Mouse (Mus musculus) gastrocnemius, postnatal 25 days (tissue): ENCODE data around the gene Sox2. TPM values are rescaled to one million over a fixed set of nuclear protein-coding genes. Genes with fewer than 3 reads are reported as not detected.

Source experiments
- DNase-seq: peaks from one replicate; pipeline ENCODE4 v3.0.0; 2022
- total RNA-seq, 2 experiments: library from RNA; stranded (reverse); gene quantifications; 1 replicate in 1 of 2; 2 replicates in 1 of 2; pipeline ENCODE4 v1.2.3; 2021

Sox2 gene
- total RNA-seq, 2 experiments from 2014 or later: not detected

GRCm38 (mm10) chr3:34643536-34644115 lies 6.6 kb upstream of the Sox2 start:
- DNase-seq: no peak

GRCm38 (mm10) chr3:34646169-34646568 lies 4.0 kb upstream of the Sox2 start:
- DNase-seq: no peak

GRCm38 (mm10) chr3:34647688-34648087 lies 2.5 kb upstream of the Sox2 start:
- no peak for DNase-seq

- no peak for DNase-seq
Observed at GRCm38 (mm10) chr3:34648105-34648832, 1.9 kb upstream of the Sox2 start.

- no peak for DNase-seq
Observed at GRCm38 (mm10) chr3:34648833-34649719, 1.1 kb upstream of the Sox2 start.

GRCm38 (mm10) chr3:34650621-34651361 lies 586 bp downstream of the Sox2 start:
- DNase-seq: no peak

GRCm38 (mm10) chr3:34651486-34652170 lies 1.4 kb downstream of the Sox2 start:
- no peak for DNase-seq

- DNase-seq: no peak
Observed at GRCm38 (mm10) chr3:34652616-34653015, 2.4 kb downstream of the Sox2 start.

GRCm38 (mm10) chr3:34653235-34653976 lies 3.2 kb downstream of the Sox2 start:
- DNase-seq: no peak

GRCm38 (mm10) chr3:34653977-34654500 lies 3.8 kb downstream of the Sox2 start:
- DNase-seq: no peak

- DNase-seq: no peak
Observed at GRCm38 (mm10) chr3:34654781-34655180, 4.6 kb downstream of the Sox2 start.

- no peak for DNase-seq
Observed at GRCm38 (mm10) chr3:34655311-34656075, 5.3 kb downstream of the Sox2 start.

GRCm38 (mm10) chr3:34656153-34656552 lies 5.9 kb downstream of the Sox2 start:
- DNase-seq: no peak

GRCm38 (mm10) chr3:34656813-34657700 lies 6.9 kb downstream of the Sox2 start:
- DNase-seq: no peak

- DNase-seq: no peak
Observed at GRCm38 (mm10) chr3:34657701-34658090, 7.5 kb downstream of the Sox2 start.

- DNase-seq: no peak
Observed at GRCm38 (mm10) chr3:34658241-34658965, 8.2 kb downstream of the Sox2 start.

- DNase-seq: no peak
Observed at GRCm38 (mm10) chr3:34658966-34659535, 8.8 kb downstream of the Sox2 start.

GRCm38 (mm10) chr3:34659861-34660260 lies 9.7 kb downstream of the Sox2 start:
- no peak for DNase-seq
